Mouse (Mus musculus) bone marrow macrophage, adult 2 months (primary cell): ENCODE data around the gene Bag6. TPM values are rescaled to one million over a fixed set of nuclear protein-coding genes. Genes with fewer than 3 reads are reported as not detected.

ENCODE experiments used
- H3K27ac ChIP-seq: 2 replicates; pipeline ENCODE4 v1.5.1; 2012; ENCODE audit warnings: low read depth, low read length; ENCODE audit not compliant: insufficient read depth
- H3K4me1 ChIP-seq: 2 replicates; pipeline ENCODE4 v1.6.1; 2012; ENCODE audit warnings: low read length; ENCODE audit not compliant: control insufficient read depth, insufficient read depth
- H3K4me3 ChIP-seq: 2 replicates; pipeline ENCODE4 v1.5.1; 2012; ENCODE audit warnings: mild to moderate bottlenecking, low read length, moderate library complexity; ENCODE audit not compliant: insufficient read depth
- CTCF ChIP-seq: IDR thresholded peaks from 2 replicates; pipeline ENCODE4 v1.5.1; 2012; ENCODE audit warnings: low read depth, mild to moderate bottlenecking, low read length, moderate library complexity
- POLR2A ChIP-seq: IDR thresholded peaks from 2 replicates; pipeline ENCODE4 v1.6.1; 2012; ENCODE audit warnings: mild to moderate bottlenecking, low read depth, low read length, borderline replicate concordance
- polyA plus RNA-seq: library from polyadenylated mRNA; stranded (reverse); fragments of >200 nt; gene quantifications from 2 replicates; pipeline ENCODE4 v1.2.4, GENCODE M21; 2012; ENCODE audit not compliant: missing spikeins, insufficient read depth, insufficient read length

Bag6 gene
- polyA plus RNA-seq, 1 experiment, result 166 TPM

DNA sequence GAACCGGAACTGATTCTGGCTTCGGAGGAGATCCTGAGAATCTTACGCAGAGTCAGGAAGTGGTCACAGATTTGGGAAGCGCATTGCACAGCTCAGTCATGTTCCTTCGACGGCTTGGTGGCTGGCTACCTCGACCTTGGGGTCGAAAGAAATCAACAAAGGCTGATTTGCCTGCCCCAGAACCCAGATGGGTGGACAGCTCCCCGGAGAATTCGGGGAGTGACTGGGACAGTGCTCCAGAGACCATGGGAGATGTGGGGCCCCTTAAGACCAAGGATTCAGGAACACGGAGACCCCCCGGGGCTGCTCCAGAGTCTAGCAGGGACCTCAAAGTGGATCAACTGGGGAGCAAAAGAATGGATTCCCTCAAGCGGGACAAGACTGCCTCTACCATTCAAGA lies 8.0 kb upstream of the Bag6 start:
- Histone ChIP-seq H3K4me1 (peaks cover 20% of the 10 kb centered on the region), H3K4me3 (peak overlapping the region; percentile 80), H3K27ac (peak overlapping the region; percentile 88)
- TF ChIP-seq CTCF, result no peak
- TF ChIP-seq POLR2A, result no peak

- Histone ChIP-seq H3K27ac (no peak overlapping the region), H3K4me1 (peaks cover 18% of the 10 kb centered on the region), H3K4me3 (no peak overlapping the region)
- TF ChIP-seq CTCF (no peak), POLR2A (no peak)
Measured at GRCm38 (mm10) chr17:35128996-35129395, 6.0 kb upstream of the Bag6 start.

DNA sequence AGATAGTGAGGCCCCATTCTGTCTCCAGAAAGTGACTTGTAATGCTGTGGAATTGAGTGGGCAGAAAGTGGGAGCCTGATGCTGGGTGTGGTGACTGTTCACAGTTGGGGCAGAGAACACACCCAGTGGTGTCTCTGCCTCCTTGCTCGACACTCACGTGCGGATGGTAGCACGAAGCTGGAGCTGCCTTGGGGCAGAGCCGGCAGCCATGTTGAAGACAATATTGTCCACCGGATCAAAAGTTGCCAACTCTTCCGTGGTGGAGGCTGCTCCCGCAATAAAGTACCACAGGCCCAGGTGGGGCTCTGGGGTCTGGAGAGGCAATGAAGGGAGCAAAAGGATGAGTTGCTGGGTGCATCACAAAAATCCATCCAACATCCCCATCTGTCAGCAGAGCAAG lies 3.9 kb upstream of the Bag6 start:
- Histone ChIP-seq H3K4me1 (peaks cover 9% of the 10 kb centered on the region), H3K4me3 (no peak overlapping the region), H3K27ac (no peak overlapping the region)
- no peak for TF ChIP-seq CTCF
- no peak for TF ChIP-seq POLR2A

GRCm38 (mm10) chr17:35131500-35132173 lies 3.3 kb upstream of the Bag6 start, which contains the start of gene Apom:
Gene Apom (minus strand): TSS chr17:35132050.
- no peak within 1 kb of the TSS for H3K27ac ChIP-seq
- no peak for TF ChIP-seq CTCF
- TF ChIP-seq POLR2A, result no peak
- peaks cover 11% of the 10 kb centered on the region for H3K4me1 ChIP-seq
- H3K4me3 ChIP-seq, result no peak within 1 kb of the TSS

DNA sequence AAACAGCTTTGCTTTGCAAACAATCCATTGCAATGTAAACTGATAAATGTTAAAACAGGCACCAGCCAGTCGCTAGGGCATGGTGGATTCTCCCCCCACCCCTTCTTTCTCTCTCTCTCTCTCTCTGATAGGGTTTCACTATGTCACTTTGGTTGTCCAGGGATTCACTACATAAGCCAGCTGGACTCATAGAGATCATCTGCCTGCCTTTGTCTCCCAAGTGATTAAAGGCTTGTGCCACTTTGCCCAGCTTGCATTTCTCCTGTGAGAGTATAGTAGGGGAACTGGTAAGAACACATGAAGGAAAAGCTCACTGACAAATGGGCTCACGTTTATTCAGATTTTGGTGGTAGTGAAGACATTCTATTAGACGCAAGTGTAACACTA lies 2.8 kb upstream of the Bag6 start:
- peaks cover 12% of the 10 kb centered on the region for H3K4me1 ChIP-seq
- H3K4me3 ChIP-seq, result no peak overlapping the region
- no peak for TF ChIP-seq CTCF
- no peak for TF ChIP-seq POLR2A
- no peak overlapping the region for H3K27ac ChIP-seq

DNA sequence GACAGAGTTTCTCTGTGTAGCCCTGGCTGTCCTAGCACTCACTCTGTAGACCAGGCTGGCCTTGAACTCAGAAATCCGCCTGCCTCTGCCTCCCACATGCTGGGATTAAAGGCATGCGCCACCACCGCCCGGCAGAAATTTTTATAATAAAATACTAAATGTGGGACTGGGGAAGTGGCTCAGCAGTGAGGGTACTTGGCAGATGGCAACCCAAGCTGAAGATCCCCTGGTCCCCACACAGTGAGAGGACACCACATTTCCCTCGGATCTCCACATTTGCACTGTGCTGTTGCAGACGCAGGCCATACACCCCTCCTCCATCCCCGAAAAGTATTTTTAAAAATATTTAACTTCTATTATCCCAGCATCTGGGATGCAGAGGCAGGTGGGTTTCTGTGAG lies 1.5 kb upstream of the Bag6 start:
- Histone ChIP-seq H3K27ac (no peak overlapping the region), H3K4me1 (peaks cover 8% of the 10 kb centered on the region), H3K4me3 (no peak overlapping the region)
- TF ChIP-seq POLR2A, result no peak
- no peak for TF ChIP-seq CTCF

GRCm38 (mm10) chr17:35135591-35136320 lies 778 bp downstream of the Bag6 start:
- peak overlapping the region; percentile 93 for H3K27ac ChIP-seq
- TF ChIP-seq POLR2A (no peak), CTCF (no peak)
- peaks cover 8% of the 10 kb centered on the region for H3K4me1 ChIP-seq
- H3K4me3 ChIP-seq, result peak overlapping the region; percentile 86

GRCm38 (mm10) chr17:35139269-35139668 lies 4.3 kb downstream of the Bag6 start:
- Histone ChIP-seq H3K27ac (no peak overlapping the region), H3K4me3 (no peak overlapping the region), H3K4me1 (peaks cover 8% of the 10 kb centered on the region)
- no peak for TF ChIP-seq POLR2A
- TF ChIP-seq CTCF, result no peak

GRCm38 (mm10) chr17:35140490-35140996 lies 5.6 kb downstream of the Bag6 start:
- TF ChIP-seq POLR2A, result no peak
- TF ChIP-seq CTCF, result no peak
- Histone ChIP-seq H3K4me1 (peaks cover 8% of the 10 kb centered on the region), H3K27ac (no peak overlapping the region), H3K4me3 (no peak overlapping the region)

DNA sequence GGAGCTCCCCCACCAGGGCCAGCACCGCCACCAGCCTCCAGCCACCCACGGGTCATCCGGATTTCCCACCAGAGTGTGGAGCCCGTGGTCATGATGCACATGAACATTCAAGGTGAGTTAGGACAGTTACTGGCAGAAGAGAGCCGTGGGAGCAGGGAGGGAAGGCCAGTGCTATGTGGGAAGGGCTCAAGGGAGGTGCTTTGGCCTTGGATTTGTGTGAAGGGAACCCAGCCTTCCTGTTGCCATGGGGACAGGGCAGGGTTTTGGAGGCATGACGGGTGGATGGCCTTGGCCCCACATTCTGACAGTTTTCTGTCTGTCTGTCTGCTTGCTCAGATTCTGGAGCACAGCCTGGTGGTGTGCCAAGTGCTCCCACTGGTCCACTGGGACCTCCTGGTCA lies 7.0 kb downstream of the Bag6 start:
- Histone ChIP-seq H3K4me3 (no peak overlapping the region), H3K27ac (no peak overlapping the region), H3K4me1 (0 out of 2 replicates have a peak, but pooled peaks cover 4% of the 10 kb centered on the region)
- TF ChIP-seq CTCF (no peak), POLR2A (no peak)
